Mouse (Mus musculus): ENCODE data around the gene Sh3kbp1. TPM values are rescaled to one million over a fixed set of nuclear protein-coding genes. Genes with fewer than 3 reads are reported as not detected.

Sh3kbp1 gene
- polyA plus RNA-seq, 1 experiment from 2014 or later, result 49.6 TPM

DNA sequence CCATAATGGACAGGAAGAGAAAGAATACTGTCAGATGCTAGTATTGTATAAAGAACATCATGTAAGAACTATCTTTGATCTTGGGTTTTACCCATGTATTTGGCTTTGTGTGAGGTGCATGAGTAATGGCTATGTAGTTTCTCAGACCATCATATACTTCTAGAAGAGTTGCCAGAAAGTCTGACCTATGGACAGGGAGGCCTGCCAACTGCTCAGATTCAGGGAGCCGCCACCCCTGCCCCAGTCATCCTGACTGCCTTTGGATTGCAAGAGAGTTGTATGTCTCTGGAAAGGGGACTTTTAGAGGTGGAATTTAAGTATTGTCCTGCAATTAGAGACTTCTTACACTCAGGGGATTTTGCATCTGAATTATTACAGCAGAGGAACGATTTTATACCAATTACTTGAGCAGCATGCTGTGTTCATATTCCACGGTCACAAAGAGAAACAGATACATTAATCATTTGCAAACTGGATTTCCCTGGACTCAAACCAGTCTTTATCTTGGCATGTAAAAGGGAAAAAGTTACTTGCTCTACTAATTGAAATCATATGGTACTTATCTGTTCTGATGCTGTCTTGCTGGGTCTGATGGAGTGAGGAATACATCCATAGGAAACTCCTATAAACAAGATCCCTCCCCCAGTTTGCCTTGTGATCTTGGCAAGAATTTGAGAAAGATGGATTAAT lies 233.9 kb downstream of the Sh3kbp1 start:
- H3K4me1 ChIP-seq (ENCODE audit: control insufficient read depth, insufficient read depth, low read depth, low read length), result no peaks in the 10 kb centered on the region
- H3K36me3 ChIP-seq (ENCODE audit: control insufficient read depth, insufficient read depth, low read length), result no peaks in the 10 kb centered on the region
- H3K27me3 ChIP-seq (replicated peaks; ENCODE audit: control insufficient read depth, insufficient read depth, low read length), result peaks cover 2% of the 10 kb centered on the region; the same call in 1 of the 2 replicates
- ATAC-seq, result no peak
- no peak overlapping the region for H3K4me3 ChIP-seq (ENCODE audit: low read length)
- no peak overlapping the region for H3K9ac ChIP-seq (ENCODE audit: low read depth, low read length)
- 52% methylated on average over 3 of the region's 3 CpGs for WGBS
- H3K27ac ChIP-seq (ENCODE audit: low read depth, low read length), result no peak overlapping the region
- H3K4me2 ChIP-seq (ENCODE audit: low read length), result no peak overlapping the region
- H3K9me3 ChIP-seq (ENCODE audit: control insufficient read depth, low read length), result no peaks in the 10 kb centered on the region

DNA sequence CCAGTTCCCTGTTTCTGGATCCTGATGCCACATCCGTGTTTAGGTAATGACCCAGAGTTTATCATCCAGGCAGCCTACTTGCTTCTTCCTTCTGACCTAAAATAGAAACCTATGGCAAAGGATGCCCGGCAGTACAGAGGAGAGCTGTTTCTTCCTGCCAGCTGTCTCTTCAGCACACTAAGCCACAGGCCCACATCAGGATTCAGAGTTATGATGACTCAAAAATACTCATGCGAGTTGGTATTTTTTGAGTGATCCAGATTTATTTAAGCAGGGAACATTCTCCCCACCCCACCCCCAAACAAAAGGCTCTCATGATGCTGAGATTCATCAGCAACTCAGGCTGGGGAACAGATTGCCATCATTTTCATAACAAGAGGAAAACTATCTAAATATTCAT lies 240.6 kb downstream of the Sh3kbp1 start:
- no peak overlapping the region for H3K4me2 ChIP-seq (ENCODE audit: low read length)
- no peaks in the 10 kb centered on the region for H3K9me3 ChIP-seq (ENCODE audit: control insufficient read depth, low read length)
- ATAC-seq, result no peak
- no peak overlapping the region for H3K9ac ChIP-seq (ENCODE audit: low read depth, low read length)
- H3K4me1 ChIP-seq (ENCODE audit: control insufficient read depth, insufficient read depth, low read depth, low read length), result no peaks in the 10 kb centered on the region
- H3K36me3 ChIP-seq (ENCODE audit: control insufficient read depth, insufficient read depth, low read length), result no peaks in the 10 kb centered on the region
- WGBS, result 89% methylated on average over 3 of the region's 3 CpGs
- no peak overlapping the region for H3K4me3 ChIP-seq (ENCODE audit: low read length)
- no peak overlapping the region for H3K27ac ChIP-seq (ENCODE audit: low read depth, low read length)
- H3K27me3 ChIP-seq (replicated peaks; ENCODE audit: control insufficient read depth, insufficient read depth, low read length), result no peaks in the 10 kb centered on the region; the same call in 1 of the 2 replicates

DNA sequence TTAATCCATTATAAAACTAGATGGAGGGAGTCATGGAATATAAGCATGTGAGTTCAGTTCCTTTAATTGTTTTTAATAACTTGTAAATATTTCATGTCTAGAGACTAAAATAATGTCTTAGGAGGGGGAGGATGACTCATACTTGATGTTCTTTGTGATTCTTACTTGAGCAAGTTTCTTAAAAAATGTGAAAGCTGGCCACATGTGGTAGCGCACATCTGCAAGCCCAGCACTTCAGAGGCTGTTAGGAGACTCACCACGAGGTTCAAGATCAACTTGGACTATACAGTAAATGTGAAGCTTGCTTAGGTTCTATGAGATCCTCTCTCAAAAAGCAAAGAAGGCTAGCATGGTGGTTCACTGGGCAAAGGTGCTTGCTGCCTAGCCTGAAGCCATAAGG lies 245.4 kb downstream of the Sh3kbp1 start:
- Histone ChIP-seq H3K27me3 (replicated peaks; ENCODE audit: control insufficient read depth, insufficient read depth, low read length) (no peaks in the 10 kb centered on the region), H3K9ac (ENCODE audit: low read depth, low read length) (no peak overlapping the region), H3K4me3 (ENCODE audit: low read length) (no peak overlapping the region), H3K27ac (ENCODE audit: low read depth, low read length) (no peak overlapping the region), H3K4me2 (ENCODE audit: low read length) (no peak overlapping the region), H3K4me1 (ENCODE audit: control insufficient read depth, insufficient read depth, low read depth, low read length) (no peaks in the 10 kb centered on the region), H3K36me3 (ENCODE audit: control insufficient read depth, insufficient read depth, low read length) (no peaks in the 10 kb centered on the region), H3K9me3 (ENCODE audit: control insufficient read depth, low read length) (no peaks in the 10 kb centered on the region)
- 76% methylated on average over 2 of the region's 2 CpGs for WGBS
- no peak for ATAC-seq

DNA sequence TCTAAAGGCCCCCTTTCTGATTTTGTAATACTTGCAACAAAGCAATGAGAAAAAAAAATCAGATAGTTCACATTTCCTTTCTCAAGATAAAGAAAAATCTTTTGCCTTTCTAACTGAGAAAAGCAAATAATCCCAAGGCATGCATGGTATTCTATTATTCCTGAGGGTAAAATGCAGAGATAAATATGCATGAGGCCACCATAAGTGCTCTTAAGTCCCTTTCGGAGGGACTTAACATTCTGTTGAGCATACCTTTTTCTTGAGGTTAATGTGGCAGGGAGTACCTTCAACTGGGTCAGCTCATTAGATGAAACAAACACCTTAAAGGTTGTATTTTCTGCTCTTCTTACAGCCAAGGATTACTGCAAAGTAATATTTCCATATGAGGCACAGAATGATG lies 250.7 kb downstream of the Sh3kbp1 start:
- Histone ChIP-seq H3K9ac (ENCODE audit: low read depth, low read length) (no peak overlapping the region), H3K4me1 (ENCODE audit: control insufficient read depth, insufficient read depth, low read depth, low read length) (no peaks in the 10 kb centered on the region), H3K36me3 (ENCODE audit: control insufficient read depth, insufficient read depth, low read length) (no peaks in the 10 kb centered on the region), H3K9me3 (ENCODE audit: control insufficient read depth, low read length) (no peaks in the 10 kb centered on the region), H3K4me3 (ENCODE audit: low read length) (no peak overlapping the region), H3K4me2 (ENCODE audit: low read length) (no peak overlapping the region), H3K27me3 (replicated peaks; ENCODE audit: control insufficient read depth, insufficient read depth, low read length) (no peaks in the 10 kb centered on the region; the same call in 1 of the 2 replicates), H3K27ac (ENCODE audit: low read depth, low read length) (no peak overlapping the region)
- ATAC-seq, result no peak
- WGBS, result 60% methylated on average over 1 of the region's 1 CpGs

DNA sequence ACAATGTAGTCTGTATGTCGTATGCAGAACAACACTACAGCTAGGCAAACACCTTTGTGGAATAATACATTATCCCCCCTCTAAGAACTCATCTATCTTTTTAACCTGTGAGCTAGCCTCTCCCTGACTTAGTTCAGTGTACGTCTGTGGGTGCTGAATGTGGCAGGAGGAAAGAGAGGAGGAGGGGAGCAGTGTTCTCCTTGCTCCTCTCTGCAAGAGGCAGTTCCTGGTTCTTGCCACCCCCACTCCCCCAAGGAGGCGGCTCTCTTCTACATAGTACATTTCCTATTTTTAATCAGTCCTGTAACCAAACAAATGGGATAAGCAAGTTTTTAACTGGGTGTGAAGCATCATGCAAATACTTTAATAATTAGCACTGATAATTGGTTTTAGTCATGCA lies 252.4 kb downstream of the Sh3kbp1 start:
- WGBS, result 63% methylated on average over 3 of the region's 3 CpGs
- no peak for ATAC-seq

GRCm38 (mm10) chrX:159881576-159881975 lies 254.5 kb downstream of the Sh3kbp1 start:
- WGBS, result 79% methylated on average over 5 of the region's 5 CpGs

More for the DNA sequence above, 252.4 kb downstream of the Sh3kbp1 start:
- Histone ChIP-seq H3K4me3 (ENCODE audit: low read length) (no peak overlapping the region), H3K36me3 (ENCODE audit: control insufficient read depth, insufficient read depth, low read length) (no peaks in the 10 kb centered on the region), H3K27me3 (replicated peaks; ENCODE audit: control insufficient read depth, insufficient read depth, low read length) (no peaks in the 10 kb centered on the region; the same call in 1 of the 2 replicates), H3K4me1 (ENCODE audit: control insufficient read depth, insufficient read depth, low read depth, low read length) (no peaks in the 10 kb centered on the region), H3K9ac (ENCODE audit: low read depth, low read length) (no peak overlapping the region), H3K4me2 (ENCODE audit: low read length) (no peak overlapping the region), H3K9me3 (ENCODE audit: control insufficient read depth, low read length) (no peaks in the 10 kb centered on the region), H3K27ac (ENCODE audit: low read depth, low read length) (no peak overlapping the region)

GRCm38 (mm10) chrX:159896536-159896935 lies 269.5 kb downstream of the Sh3kbp1 start:
- H3K9ac ChIP-seq (ENCODE audit: low read depth, low read length), result no peak overlapping the region
- H3K27ac ChIP-seq (ENCODE audit: low read depth, low read length), result no peak overlapping the region
- H3K9me3 ChIP-seq (ENCODE audit: control insufficient read depth, low read length), result no peaks in the 10 kb centered on the region
- no peaks in the 10 kb centered on the region for H3K36me3 ChIP-seq (ENCODE audit: control insufficient read depth, insufficient read depth, low read length)
- no peak; the same call in 1 of the 2 replicates for ATAC-seq
- no peak overlapping the region for H3K4me2 ChIP-seq (ENCODE audit: low read length)
- no peaks in the 10 kb centered on the region for H3K27me3 ChIP-seq (replicated peaks; ENCODE audit: control insufficient read depth, insufficient read depth, low read length)
- H3K4me3 ChIP-seq (ENCODE audit: low read length), result no peak overlapping the region
- H3K4me1 ChIP-seq (ENCODE audit: control insufficient read depth, insufficient read depth, low read depth, low read length), result no peaks in the 10 kb centered on the region
- 62% methylated on average over 4 of the region's 4 CpGs for WGBS

More at GRCm38 (mm10) chrX:159881576-159881975, 254.5 kb downstream of the Sh3kbp1 start:
- Histone ChIP-seq H3K36me3 (ENCODE audit: control insufficient read depth, insufficient read depth, low read length) (no peaks in the 10 kb centered on the region), H3K4me2 (ENCODE audit: low read length) (no peak overlapping the region), H3K27ac (ENCODE audit: low read depth, low read length) (no peak overlapping the region), H3K27me3 (replicated peaks; ENCODE audit: control insufficient read depth, insufficient read depth, low read length) (no peaks in the 10 kb centered on the region; the same call in 1 of the 2 replicates), H3K4me3 (ENCODE audit: low read length) (no peak overlapping the region), H3K9ac (ENCODE audit: low read depth, low read length) (no peak overlapping the region), H3K4me1 (ENCODE audit: control insufficient read depth, insufficient read depth, low read depth, low read length) (no peaks in the 10 kb centered on the region), H3K9me3 (ENCODE audit: control insufficient read depth, low read length) (no peaks in the 10 kb centered on the region)
- ATAC-seq, result no peak

DNA sequence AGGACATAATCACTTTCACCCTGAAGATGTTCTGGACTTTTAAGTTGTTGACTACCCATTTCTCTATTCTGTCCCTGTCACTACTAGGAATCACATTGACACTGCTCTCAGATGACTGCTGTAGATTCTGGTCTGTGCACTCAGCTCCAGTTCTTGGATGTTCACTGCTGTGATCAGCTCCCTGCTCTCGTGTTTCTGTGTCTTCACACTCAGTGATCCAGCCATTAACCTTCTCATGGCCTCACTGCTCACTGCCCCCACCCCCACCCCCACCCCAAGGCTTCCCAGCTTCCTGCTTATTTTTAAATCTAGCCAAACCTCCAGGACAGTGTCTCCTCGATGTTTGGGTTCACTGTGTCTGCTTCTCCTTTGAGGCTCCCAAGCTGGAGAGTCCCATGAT lies 271.0 kb downstream of the Sh3kbp1 start:
- H3K36me3 ChIP-seq (ENCODE audit: control insufficient read depth, insufficient read depth, low read length), result no peaks in the 10 kb centered on the region
- no peak overlapping the region for H3K9ac ChIP-seq (ENCODE audit: low read depth, low read length)
- H3K4me2 ChIP-seq (ENCODE audit: low read length), result no peak overlapping the region
- H3K27me3 ChIP-seq (replicated peaks; ENCODE audit: control insufficient read depth, insufficient read depth, low read length), result no peaks in the 10 kb centered on the region
- no peak overlapping the region for H3K4me3 ChIP-seq (ENCODE audit: low read length)
- 60% methylated on average over 2 of the region's 2 CpGs for WGBS
- H3K9me3 ChIP-seq (ENCODE audit: control insufficient read depth, low read length), result no peaks in the 10 kb centered on the region
- ATAC-seq, result no peak
- H3K27ac ChIP-seq (ENCODE audit: low read depth, low read length), result no peak overlapping the region
- no peaks in the 10 kb centered on the region for H3K4me1 ChIP-seq (ENCODE audit: control insufficient read depth, insufficient read depth, low read depth, low read length)

DNA sequence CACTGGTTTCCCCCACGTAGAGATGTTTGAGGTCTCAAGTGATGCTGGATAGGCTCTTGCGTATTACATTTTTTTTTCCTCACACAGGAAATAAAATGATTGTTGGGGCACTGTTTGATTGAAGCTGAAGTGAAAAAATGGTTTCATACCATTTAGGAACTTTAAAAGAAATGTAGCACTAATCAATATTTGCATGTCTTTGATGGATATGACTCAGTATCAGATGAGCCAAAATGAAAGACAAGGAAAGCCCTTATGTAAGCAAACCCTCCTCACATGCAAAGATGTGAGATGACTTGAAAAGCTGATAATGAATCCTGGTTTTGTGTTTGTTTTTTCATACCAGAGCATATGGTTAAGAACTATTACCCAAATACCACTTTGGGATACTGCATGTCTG lies 272.0 kb downstream of the Sh3kbp1 start:
- no peak overlapping the region for H3K27ac ChIP-seq (ENCODE audit: low read depth, low read length)
- no peak overlapping the region for H3K4me2 ChIP-seq (ENCODE audit: low read length)
- no peak overlapping the region for H3K4me3 ChIP-seq (ENCODE audit: low read length)
- H3K27me3 ChIP-seq (replicated peaks; ENCODE audit: control insufficient read depth, insufficient read depth, low read length), result no peaks in the 10 kb centered on the region
- H3K9me3 ChIP-seq (ENCODE audit: control insufficient read depth, low read length), result no peaks in the 10 kb centered on the region
- WGBS, result 85% methylated on average over 2 of the region's 2 CpGs
- ATAC-seq, result no peak
- no peak overlapping the region for H3K9ac ChIP-seq (ENCODE audit: low read depth, low read length)
- no peaks in the 10 kb centered on the region for H3K4me1 ChIP-seq (ENCODE audit: control insufficient read depth, insufficient read depth, low read depth, low read length)
- no peaks in the 10 kb centered on the region for H3K36me3 ChIP-seq (ENCODE audit: control insufficient read depth, insufficient read depth, low read length)

Data from hindbrain, embryonic 16.5 days (tissue).